Mouse (Mus musculus): Measurements from ENCODE around the gene Actr1b.

GRCm38 (mm10) chr1:36697030-36697429, 17.2 kb downstream of the Actr1b start:
- TF ChIP-seq CTCF (IDR thresholded peaks at IDR 0.05; ENCODE audit: low read depth) (no peak), EP300 (IDR thresholded peaks at IDR 0.05; ENCODE audit: low read depth) (no peak)

Data from heart, postnatal 0 days (tissue).